Mouse (Mus musculus): ENCODE measurements around the gene Myb. TPM values are rescaled to one million over a fixed set of nuclear protein-coding genes. Genes with fewer than 3 reads are reported as not detected.

Gene Myb
- total and polyA plus RNA-seq, 3 experiments: 133 to 245 (median 155) TPM

- Histone ChIP-seq H3K4me1 (ENCODE audit: control insufficient read depth in 1 of 2, insufficient read depth in 2 of 2, low read length in 2 of 2) (peaks cover 2 to 9% of the 10 kb centered on the region in 2 experiments; a peak in 3 of 4 replicates), H3K27me3 (ENCODE audit: control insufficient read depth in 1 of 2, insufficient read depth in 2 of 2, low read length in 2 of 2) (no peaks in the 10 kb centered on the region), H3K79me2 (ENCODE audit: control insufficient read depth, insufficient read depth, low read length, poor library complexity) (peaks cover 9% of the 10 kb centered on the region), H3K27ac (ENCODE audit: control insufficient read depth, low read depth, low read length) (no peak overlapping the region), H3K9ac (ENCODE audit: control insufficient read depth, low read depth, low read length, poor library complexity, severe bottlenecking) (no peak overlapping the region), H3K9me3 (replicated peaks; ENCODE audit: insufficient read depth, low read length) (no peaks in the 10 kb centered on the region), H3K4me3 (ENCODE audit: control insufficient read depth in 1 of 2, insufficient read depth in 1 of 2, low read depth in 2 of 2, low read length in 2 of 2) (no peak overlapping the region), H3K36me3 (ENCODE audit: control insufficient read depth in 1 of 2, insufficient read depth in 2 of 2, low read length in 2 of 2) (peaks cover 0 to 10% of the 10 kb centered on the region in 2 experiments; a peak in 2 of 4 replicates)
- no peak for TF ChIP-seq ZKSCAN1 (IDR thresholded peaks at IDR 0.05; ENCODE audit: low read depth, low read length)
- no peak for TF ChIP-seq KAT2A (conservative IDR thresholded peaks at IDR 0.05; ENCODE audit: low read depth, low read length)
- no peak for TF ChIP-seq SMC3 (IDR thresholded peaks at IDR 0.05; ENCODE audit: low read depth, low read length)
- peak in 1 of 3 experiments; percentile 8; a peak in 1 of 6 replicates for TF ChIP-seq CTCF (IDR thresholded peaks at IDR 0.05 in 2 of 3, conservative IDR thresholded peaks at IDR 0.05 in 1 of 3; ENCODE audit: control insufficient read depth in 1 of 3, insufficient read depth in 1 of 3, low read depth in 2 of 3, low read length in 3 of 3, poor library complexity in 1 of 3, severe bottlenecking in 1 of 3)
- no peak for DNase-seq (ENCODE audit: low read depth, low spot score)
These were observed 4.6 kb upstream of the Myb start for GRCm38 (mm10) chr10:21165411-21165810.

GRCm38 (mm10) chr10:21162124-21162523 lies 1.3 kb upstream of the Myb start:
- no peak for DNase-seq (ENCODE audit: low read depth, low spot score)
- Histone ChIP-seq H3K36me3 (ENCODE audit: control insufficient read depth in 1 of 2, insufficient read depth in 2 of 2, low read length in 2 of 2) (peaks cover 0 to 13% of the 10 kb centered on the region in 2 experiments; a peak in 3 of 4 replicates), H3K9me3 (replicated peaks; ENCODE audit: insufficient read depth, low read length) (no peaks in the 10 kb centered on the region), H3K27ac (ENCODE audit: control insufficient read depth, low read depth, low read length) (peak overlapping the region; percentile 98), H3K79me2 (ENCODE audit: control insufficient read depth, insufficient read depth, low read length, poor library complexity) (peaks cover 39% of the 10 kb centered on the region), H3K27me3 (ENCODE audit: control insufficient read depth in 1 of 2, insufficient read depth in 2 of 2, low read length in 2 of 2) (no peaks in the 10 kb centered on the region), H3K9ac (ENCODE audit: control insufficient read depth, low read depth, low read length, poor library complexity, severe bottlenecking) (peak overlapping the region; percentile 99), H3K4me1 (ENCODE audit: control insufficient read depth in 1 of 2, insufficient read depth in 2 of 2, low read length in 2 of 2) (peaks cover 2 to 9% of the 10 kb centered on the region in 2 experiments; a peak in 3 of 4 replicates), H3K4me3 (ENCODE audit: control insufficient read depth in 1 of 2, insufficient read depth in 1 of 2, low read depth in 2 of 2, low read length in 2 of 2) (peak overlapping the region; percentile 18 to 66; a peak in 3 of 4 replicates)
- peak; percentile 15; the same call in 1 of the 2 replicates for TF ChIP-seq ZNF384 (IDR thresholded peaks at IDR 0.05; ENCODE audit: low read depth, low read length)
- no peak for TF ChIP-seq TAL1 (IDR thresholded peaks at IDR 0.05; ENCODE audit: low read length)
- no peak for TF ChIP-seq NRF1 (IDR thresholded peaks at IDR 0.05; ENCODE audit: insufficient read depth, low read depth, low read length, poor library complexity, severe bottlenecking)
- TF ChIP-seq NELFE (IDR thresholded peaks at IDR 0.05; ENCODE audit: low read depth, low read length): peak; percentile 24; the same call in 1 of the 2 replicates
- peak in 1 of 2 experiments; percentile 20; a peak in 1 of 4 replicates for TF ChIP-seq EP300 (IDR thresholded peaks at IDR 0.05; ENCODE audit: low read depth in 1 of 2, low read length in 2 of 2)
- TF ChIP-seq MAZ (IDR thresholded peaks at IDR 0.05; ENCODE audit: low read depth, low read length): no peak
- peak; percentile 17; the same call in 1 of the 2 replicates for TF ChIP-seq RCOR1 (IDR thresholded peaks at IDR 0.05; ENCODE audit: low read depth, low read length)
- 0 out of 2 replicates have a peak, but pooled peaks have one; percentile 36 for TF ChIP-seq ZMIZ1 (IDR thresholded peaks at IDR 0.05; ENCODE audit: low read depth, low read length)
- TF ChIP-seq KAT2A (conservative IDR thresholded peaks at IDR 0.05; ENCODE audit: low read depth, low read length): 0 out of 2 replicates have a peak, but pooled peaks have one; percentile 17
- TF ChIP-seq SIN3A (IDR thresholded peaks at IDR 0.05; ENCODE audit: low read length): no peak
- TF ChIP-seq ETS1 (IDR thresholded peaks at IDR 0.05; ENCODE audit: low read depth, low read length): no peak
- TF ChIP-seq CHD1 (IDR thresholded peaks at IDR 0.05; ENCODE audit: low read depth, low read length): peak; percentile 79; the same call in 1 of the 2 replicates
- TF ChIP-seq SMC3 (IDR thresholded peaks at IDR 0.05; ENCODE audit: low read depth, low read length): no peak
- TF ChIP-seq MAX (IDR thresholded peaks at IDR 0.05; ENCODE audit: low read length): peak; percentile 23; the same call in 1 of the 2 replicates
- TF ChIP-seq MXI1 (IDR thresholded peaks at IDR 0.05; ENCODE audit: low read depth, low read length): no peak; the same call in 1 of the 2 replicates
- no peak for TF ChIP-seq ELF1 (IDR thresholded peaks at IDR 0.05; ENCODE audit: low read depth, low read length)

All from MEL (cell line).